Mouse (Mus musculus) neural tube, embryonic 12.5 days (tissue): Measurements from ENCODE around the gene Bad. TPM values are rescaled to one million over a fixed set of nuclear protein-coding genes. Genes with fewer than 3 reads are reported as not detected.

Source experiments
- ATAC-seq: fragments of 200-750 bp; cut with Nextera tagmentation; 2 replicates; pipeline ENCODE4 v1.8.0; 2017; ENCODE audit warnings: low read depth, mild to moderate bottlenecking, moderate TSS enrichment, moderate library complexity; ENCODE audit not compliant: low FRiP score
- H3K27ac ChIP-seq: fragments of 300-500 bp; sonication (generic); 2 replicates; pipeline ENCODE4 v1.5.1; 2016
- H3K27me3 ChIP-seq: fragments of 300-500 bp; sonication (generic); replicated peaks from 2 replicates; pipeline ENCODE4 v1.6.1; 2016; ENCODE audit warnings: mild to moderate bottlenecking
- H3K36me3 ChIP-seq: fragments of 300-500 bp; sonication (generic); 2 replicates; pipeline ENCODE4 v1.6.1; 2016; ENCODE audit warnings: mild to moderate bottlenecking
- H3K4me1 ChIP-seq: fragments of 300-500 bp; sonication (generic); 2 replicates; pipeline ENCODE4 v1.6.1; 2016
- H3K4me2 ChIP-seq: fragments of 300-500 bp; sonication (generic); replicated peaks from 2 replicates; pipeline ENCODE4 v1.6.1; 2016; ENCODE audit warnings: mild to moderate bottlenecking
- H3K4me3 ChIP-seq: fragments of 300-500 bp; sonication (generic); 2 replicates; pipeline ENCODE4 v1.5.1; 2016
- H3K9ac ChIP-seq: fragments of 300-500 bp; sonication (generic); 2 replicates; pipeline ENCODE4 v1.6.1; 2016; ENCODE audit warnings: mild to moderate bottlenecking
- H3K9me3 ChIP-seq: fragments of 300-500 bp; sonication (generic); 2 replicates; pipeline ENCODE4 v1.6.1; 2016; ENCODE audit warnings: mild to moderate bottlenecking
- WGBS: fragments of 180-500 bp; shearing (Covaris S2); methylation state at CpG from one replicate; pipeline ENCODE4 v1.1.7; 2016; 5-methylcytosine and 5-hydroxymethylcytosine counted together
- microRNA-seq: library from miRNA; unstranded; fragments of <30 nt; microRNA quantifications from one replicate; pipeline ENCODE4, GENCODE M21; 2017
- polyA plus RNA-seq: library from polyadenylated mRNA; unstranded; fragments of >200 nt; fragmentation: Nextera tagmentation; extraction: Ambion mirVana; gene quantifications from 2 replicates; pipeline ENCODE4 v1.2.1, GENCODE M21; 2016

Gene Bad
- polyA plus RNA-seq, 1 experiment from 2014 or later = 71.9 TPM

GRCm38 (mm10) chr19:6997721-6998290 is 56.1 kb downstream of the Bad start:
- Histone ChIP-seq H3K4me1 (peaks cover 30% of the 10 kb centered on the region), H3K27me3 (no peaks in the 10 kb centered on the region), H3K9me3 (no peaks in the 10 kb centered on the region), H3K27ac (no peak overlapping the region), H3K36me3 (peaks cover 25% of the 10 kb centered on the region), H3K4me3 (no peak overlapping the region), H3K9ac (no peak overlapping the region), H3K4me2 (no peak overlapping the region)
- 88% methylated on average over 9 of the region's 9 CpGs for WGBS
- no peak for ATAC-seq

GRCm38 (mm10) chr19:6999360-7000063 is 57.9 kb downstream of the Bad start:
- Histone ChIP-seq H3K27me3 (no peaks in the 10 kb centered on the region), H3K4me3 (no peak overlapping the region), H3K27ac (no peak overlapping the region), H3K9me3 (no peaks in the 10 kb centered on the region), H3K4me1 (peaks cover 21% of the 10 kb centered on the region), H3K36me3 (peaks cover 25% of the 10 kb centered on the region), H3K4me2 (no peak overlapping the region), H3K9ac (no peak overlapping the region)
- 92% methylated on average over 19 of the region's 19 CpGs for WGBS
- no peak for ATAC-seq

Small RNAs within 50 kb of the gene (microRNA-seq; reads per million reads assigned to microRNA genes)
- 1.5 reads per million for gene Mir6990

Other genes with a start within 250 kb of the Bad start
- 8.5 and 9.3 TPM in 2 replicates for gene Rps6ka4, start 101.2 kb upstream of the Bad start, polyA plus RNA-seq
- gene Ccdc88b, start 83.7 kb upstream of the Bad start, polyA plus RNA-seq = 0.59 and 1.6 TPM in 2 replicates
- 123 and 125 TPM in 2 replicates for gene Trmt112, start 32.2 kb upstream of the Bad start, polyA plus RNA-seq
- gene Prdx5, start 31.8 kb upstream of the Bad start, polyA plus RNA-seq = 198 and 214 TPM in 2 replicates
- gene Esrra, start 20.0 kb upstream of the Bad start, polyA plus RNA-seq = 17.5 and 20.4 TPM in 2 replicates
- 0.91 and 2.0 TPM in 2 replicates for gene Catsperz, start 16.5 kb upstream of the Bad start, polyA plus RNA-seq
- gene Kcnk4, start 7.3 kb upstream of the Bad start, polyA plus RNA-seq = 0.50 and 1.1 TPM in 2 replicates
- gene Gpr137, start 619 bp downstream of the Bad start, polyA plus RNA-seq = 43.9 and 45.6 TPM in 2 replicates
- 324 and 325 TPM in 2 replicates for gene Ppp1r14b, start 33.1 kb downstream of the Bad start, polyA plus RNA-seq
- 25.7 and 33.4 TPM in 2 replicates for gene Plcb3, start 34.6 kb downstream of the Bad start, polyA plus RNA-seq
- gene Fkbp2, start 38.6 kb downstream of the Bad start, polyA plus RNA-seq = 90.2 and 93.0 TPM in 2 replicates
- gene Vegfb, start 45.8 kb downstream of the Bad start, polyA plus RNA-seq = 33.7 and 37.8 TPM in 2 replicates
- 22.0 and 22.9 TPM in 2 replicates for gene Dnajc4, start 50.7 kb downstream of the Bad start, polyA plus RNA-seq
- gene Nudt22, start 54.3 kb downstream of the Bad start, polyA plus RNA-seq = 19.5 and 25.2 TPM in 2 replicates
- gene Trpt1, start 54.3 kb downstream of the Bad start, polyA plus RNA-seq = 12.7 and 13.7 TPM in 2 replicates
- gene Fermt3, start 77.6 kb downstream of the Bad start, polyA plus RNA-seq = 6.5 and 6.9 TPM in 2 replicates
- 278 and 294 TPM in 2 replicates for gene Stip1, start 98.1 kb downstream of the Bad start, polyA plus RNA-seq
- gene Macrod1, start 114.9 kb downstream of the Bad start, polyA plus RNA-seq = 3.4 and 5.2 TPM in 2 replicates
- 7.0 and 9.9 TPM in 2 replicates for gene Flrt1, start 163.9 kb downstream of the Bad start, polyA plus RNA-seq